In the genomic region with DNA sequence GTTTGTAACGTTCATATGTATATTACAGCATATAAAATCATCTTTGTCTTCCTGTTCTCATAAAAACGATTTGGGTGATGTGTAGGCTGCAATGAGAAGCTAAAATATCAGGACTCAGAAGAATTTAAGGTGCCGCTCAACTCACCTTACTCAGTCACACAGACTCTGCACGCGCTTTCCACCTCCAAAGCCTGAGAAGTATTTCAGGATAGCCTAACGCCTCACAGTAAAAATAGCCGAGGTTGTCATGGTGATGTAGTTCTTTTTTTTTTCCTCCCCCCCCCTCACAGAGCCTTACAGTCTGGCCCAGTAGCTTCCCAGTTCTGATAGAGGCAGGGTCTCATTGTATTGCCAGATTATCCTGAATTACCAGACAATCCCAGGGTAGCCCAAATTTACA, we compare ENCODE assay signal across 20 mouse cellular contexts. TPM values are rescaled to one million over a fixed set of nuclear protein-coding genes. Genes with fewer than 3 reads are reported as not detected.
DNase-seq lines count a peak whose midpoint lies in the region; ATAC-seq and TF ChIP-seq lines count a peak whose summit lies in the region.
"Had no signal": no experiment of that assay in that cellular context is flagged by ENCODE, and none has a peak within 500 bp of the region (broad histone marks: within the 10 kb centered on the region; RNA-seq: fewer than 3 reads in every experiment).

No protein-coding gene starts in this region.

- no peak overlapping the region for H3K4me3 ChIP-seq in ES-E14 (ENCODE audit: insufficient read depth in 1 of 2, low read depth in 1 of 2, low read length in 2 of 2, poor library complexity in 1 of 2, severe bottlenecking in 1 of 2)
- H3K4me3 ChIP-seq: forebrain, embryonic 10.5 days; gastrocnemius, adult 2 months; heart, embryonic 12.5 days; limb, embryonic 13.5 days; liver, embryonic 15.5 days; stomach, embryonic 15.5 days had no signal

- no peaks in the 10 kb centered on the region for H3K36me3 ChIP-seq in ES-E14 (ENCODE audit: control insufficient read depth, insufficient read depth, low read length, poor library complexity, severe bottlenecking)
- H3K36me3 ChIP-seq: forebrain, embryonic 10.5 days; heart, embryonic 12.5 days; limb, embryonic 13.5 days; liver, embryonic 15.5 days; stomach, embryonic 15.5 days had no signal

- ATAC-seq in megakaryocyte-erythroid progenitor cell, adult 5-6 weeks (replicated peaks; ENCODE audit: low FRiP score, low TSS enrichment, poor library complexity, severe bottlenecking): no peak
- ATAC-seq: hindbrain, postnatal 0 days; lung, postnatal 0 days; midbrain, embryonic 16.5 days had no signal

- H3K27ac ChIP-seq in ES-E14 (ENCODE audit: insufficient read depth, low read depth, low read length, poor library complexity, severe bottlenecking): no peak overlapping the region
- H3K27ac ChIP-seq: forebrain, embryonic 10.5 days; gastrocnemius, adult 2 months; hindbrain, postnatal 0 days; limb, embryonic 13.5 days; liver, embryonic 15.5 days; stomach, embryonic 15.5 days had no signal

- in situ Hi-C loops in ES-E14 (cut with MboI; ENCODE audit: low sequenced_read_pairs in 2 of 2, unreplicated experiment in 2 of 2): no loop called here

- intact Hi-C loops in left cerebral cortex, postnatal 14 days (cut with DNase I): no loop called here
- intact Hi-C loops in heart, postnatal 36 days (cut with DNase I): no loop called here

- peaks cover 2 to 8% of the 10 kb centered on the region in 2 experiments; a peak in 2 of 4 replicates for H3K4me1 ChIP-seq in ES-E14 (ENCODE audit: control insufficient read depth in 2 of 2, insufficient read depth in 2 of 2, low read length in 2 of 2, poor library complexity in 1 of 2)
- H3K4me1 ChIP-seq: forebrain, embryonic 10.5 days; limb, embryonic 13.5 days; liver, embryonic 15.5 days had no signal

- H3K9me3 ChIP-seq in ES-E14 (ENCODE audit: control insufficient read depth, insufficient read depth, low read depth, low read length): no peaks in the 10 kb centered on the region
- H3K9me3 ChIP-seq: forebrain, embryonic 10.5 days; heart, embryonic 12.5 days; limb, embryonic 13.5 days; liver, embryonic 15.5 days; stomach, embryonic 15.5 days had no signal

- H3K9ac ChIP-seq in ES-E14 (ENCODE audit: insufficient read depth, low read depth, low read length, poor library complexity, severe bottlenecking): no peak overlapping the region
- H3K9ac ChIP-seq: heart, embryonic 12.5 days; limb, embryonic 13.5 days; liver, embryonic 15.5 days; stomach, embryonic 15.5 days had no signal

- DNase-seq in ES-E14 (ENCODE audit: low read depth, low spot score): no peak
- DNase-seq in brain, adult 2 months (ENCODE audit: low read depth, low spot score): peak; percentile 90
- peak; percentile 73 to 79 for DNase-seq in left cerebral cortex, postnatal 14 days (ENCODE audit: low spot score in 2 of 2)
- peak; percentile 52 for DNase-seq in right cerebral cortex, postnatal 25 days
- no peak for DNase-seq in cerebellum, postnatal 36 days
- DNase-seq in heart, postnatal 36 days: no peak
- DNase-seq: adrenal gland, adult 8-10 months; cerebellum, adult 8-10 months; gastrocnemius, adult 2 months; kidney, adult 18-20 months; kidney, postnatal 10 days had no signal

TF ChIP-seq in ES-E14, 5 proteins besides CTCF, POLR2A, EP300 and RAD21:
- TF ChIP-seq MAFK (IDR thresholded peaks at IDR 0.05; ENCODE audit: insufficient read depth, low read depth, low read length) (no peak), CHD2 (IDR thresholded peaks at IDR 0.05; ENCODE audit: low read depth, low read length) (no peak), ZNF384 (IDR thresholded peaks at IDR 0.05; ENCODE audit: low read depth, low read length) (peak; percentile 37; the same call in 1 of the 2 replicates), HCFC1 (IDR thresholded peaks at IDR 0.05; ENCODE audit: borderline replicate concordance, insufficient read depth, low read length) (no peak), ZC3H11A (IDR thresholded peaks at IDR 0.05; ENCODE audit: borderline replicate concordance, low read depth, low read length) (no peak)

RNA-seq across cellular contexts. Expression of gene Angel2, which starts 6.0 kb away (rescaled TPM):
- total RNA-seq in ES-E14 (2012; rRNA removed): 21.6 and 21.9 TPM in 2 replicates
- total RNA-seq in left cerebral cortex, postnatal 14 days (2021): 10 to 100 TPM; 53.5 to 55.3 TPM
- total RNA-seq in heart, postnatal 36 days (2021): 10 to 100 TPM; 27.9 to 29.9 TPM
- 36.3 and 39.8 TPM in 2 replicates for total RNA-seq in megakaryocyte-erythroid progenitor cell, adult 5-6 weeks (2014; fragmentation: Nextera tagmentation)
- total RNA-seq in megakaryocyte-erythroid progenitor cell, adult 5-6 weeks (2017): 37.0 and 42.6 TPM in 2 replicates

RNA-seq across cellular contexts. Expression of gene Rps6kc1, which starts 7.4 kb away (rescaled TPM):
- 19.3 and 24.6 TPM in 2 replicates for total RNA-seq in ES-E14 (2012; rRNA removed)
- total RNA-seq in left cerebral cortex, postnatal 14 days (2021): 10 to 100 TPM; 76.0 to 84.0 TPM
- 10 to 100 TPM; 17.4 to 17.9 TPM for total RNA-seq in heart, postnatal 36 days (2021)
- 10.3 and 20.0 TPM in 2 replicates for total RNA-seq in megakaryocyte-erythroid progenitor cell, adult 5-6 weeks (2014; fragmentation: Nextera tagmentation)
- 17.3 and 22.1 TPM in 2 replicates for total RNA-seq in megakaryocyte-erythroid progenitor cell, adult 5-6 weeks (2017)

Comparison
In these comparisons a context has a peak if more than half of its experiments do, and no peak if none do; other contexts are left out.
1. DNase-seq: peak in brain, adult 2 months (single experiment), left cerebral cortex, postnatal 14 days (2 of 2) and right cerebral cortex, postnatal 25 days (single experiment); none in ES-E14 (single experiment), cerebellum, postnatal 36 days (0 of 2) and heart, postnatal 36 days (0 of 2).